Mouse (Mus musculus): ENCODE measurements around the gene Peli1.
"Not testable (repeated sequence)": the region's sequence is repeated elsewhere in the genome, so short reads cannot be mapped to it uniquely, and the experiment has no call there.

Peli1 gene

DNA sequence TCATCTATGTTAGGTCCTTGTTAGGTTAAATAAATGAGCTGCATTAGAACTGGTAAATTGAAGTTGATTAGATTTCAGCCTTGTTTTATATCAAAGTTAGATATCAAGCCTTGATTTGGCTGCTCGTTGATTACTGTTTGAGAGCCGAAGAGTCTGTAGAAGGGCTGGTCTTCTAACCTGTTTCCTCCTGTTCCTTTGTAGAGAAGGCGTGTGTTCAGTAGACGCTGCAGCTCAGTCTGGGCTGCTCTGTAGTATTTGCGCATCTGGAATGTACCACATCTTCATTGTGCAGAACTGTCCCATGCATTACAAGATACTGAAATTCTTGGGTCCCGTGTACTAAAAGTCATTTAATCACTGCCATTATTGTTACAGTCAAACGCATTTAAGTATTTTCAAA, 50.2 kb downstream of the Peli1 start:
- DNase-seq (ENCODE audit: extremely low spot score, low read depth, low spot score), result no peak

DNA sequence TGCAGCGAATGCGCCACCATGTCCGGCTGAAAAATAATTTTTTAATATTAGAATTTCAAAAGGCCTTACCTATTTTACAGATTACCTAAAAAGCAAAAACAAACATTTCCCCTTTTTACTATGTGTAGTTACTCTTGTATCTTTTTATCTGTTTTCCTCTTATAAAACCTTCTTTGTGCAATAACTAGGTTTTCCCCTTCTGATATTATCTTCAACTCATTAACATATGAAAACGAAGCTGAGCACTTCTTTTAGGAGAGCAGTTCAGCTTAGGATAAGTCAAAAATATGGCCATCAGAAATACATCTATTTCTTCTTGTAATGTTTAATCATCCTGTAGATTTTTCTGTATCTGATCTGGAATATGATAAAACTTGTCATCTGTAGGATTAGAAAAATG, 50.7 kb downstream of the Peli1 start:
- no peak for DNase-seq (ENCODE audit: extremely low spot score, low read depth, low spot score)

DNA sequence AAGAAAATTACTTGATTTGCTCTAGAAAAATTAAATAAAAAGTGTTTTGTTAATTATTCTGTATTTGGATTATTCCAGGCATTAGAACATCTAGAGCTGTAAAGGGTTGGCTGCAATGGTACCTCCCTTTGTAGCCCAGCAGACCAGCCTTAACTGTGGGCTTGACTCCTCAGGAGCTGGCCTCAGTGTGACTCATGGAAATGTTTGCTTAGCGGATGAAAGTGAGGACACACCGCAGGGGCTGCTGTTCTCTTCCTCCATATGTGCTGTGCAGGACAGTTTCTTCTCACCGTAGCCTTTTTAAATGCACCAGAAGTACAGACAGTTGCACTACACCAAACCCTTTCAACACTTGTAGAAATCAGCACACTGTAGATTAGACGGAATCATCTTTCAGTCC, 58.4 kb downstream of the Peli1 start:
- no peak for DNase-seq (ENCODE audit: extremely low spot score, low read depth, low spot score)

DNA sequence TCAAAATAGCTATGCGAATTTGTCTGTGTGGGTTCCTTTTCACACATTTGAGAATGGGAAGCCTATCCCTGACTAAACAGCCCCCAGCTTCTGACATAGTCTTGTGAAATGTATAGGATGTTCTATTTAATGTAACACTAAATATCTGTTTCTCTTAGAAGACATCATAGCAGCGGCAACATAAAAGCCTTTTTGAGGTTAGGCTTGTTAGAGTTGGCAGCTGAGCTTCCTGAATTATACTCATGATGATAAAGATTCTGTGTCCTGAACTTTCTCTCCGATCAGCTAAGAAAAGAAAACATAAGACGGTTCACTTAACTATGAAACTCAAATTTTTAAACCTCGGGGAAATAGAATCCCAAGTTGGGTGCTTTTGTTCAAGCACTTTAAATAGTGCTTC, 59.2 kb downstream of the Peli1 start:
- no peak for DNase-seq (ENCODE audit: extremely low spot score, low read depth, low spot score)

DNA sequence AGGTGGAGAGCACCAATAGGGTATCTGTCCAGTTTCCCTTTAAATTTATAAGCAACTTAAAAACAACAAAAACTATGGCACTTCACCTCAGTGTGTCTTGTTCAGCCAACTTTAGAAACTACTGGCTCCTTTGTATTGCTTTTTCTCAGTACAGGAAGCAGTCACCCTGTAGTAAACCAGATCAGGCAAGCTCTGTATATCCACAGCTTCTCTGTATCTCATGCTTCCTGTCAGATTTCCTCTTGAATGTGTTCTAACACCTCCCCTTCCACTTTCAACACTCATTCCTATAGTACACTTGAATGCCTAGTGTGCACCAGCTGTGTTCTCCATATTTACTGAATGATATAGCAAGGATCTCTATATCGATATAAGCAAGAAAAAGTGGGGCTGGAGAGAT, 60.6 kb downstream of the Peli1 start:
- no peak for DNase-seq (ENCODE audit: extremely low spot score, low read depth, low spot score)

DNA sequence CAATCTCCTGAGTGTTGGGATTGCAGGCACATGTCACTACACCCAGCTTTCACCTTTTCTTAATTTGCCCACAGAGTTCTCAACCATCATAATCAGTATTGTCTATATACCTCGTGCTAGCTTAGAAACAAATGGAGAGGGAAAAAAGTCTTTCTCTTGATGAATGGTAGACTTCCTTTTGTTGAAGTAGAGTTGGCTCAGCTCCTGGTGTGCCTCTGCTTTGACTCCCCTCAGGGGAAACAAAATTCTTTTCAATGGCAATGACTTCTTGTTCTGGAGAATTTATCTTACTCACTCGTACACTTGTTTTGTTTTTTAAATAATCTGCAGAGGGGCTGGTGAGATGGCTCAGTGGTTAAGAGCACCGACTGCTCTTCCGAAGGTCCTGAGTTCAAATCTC, 62.0 kb downstream of the Peli1 start:
- no peak for DNase-seq (ENCODE audit: extremely low spot score, low read depth, low spot score)

DNA sequence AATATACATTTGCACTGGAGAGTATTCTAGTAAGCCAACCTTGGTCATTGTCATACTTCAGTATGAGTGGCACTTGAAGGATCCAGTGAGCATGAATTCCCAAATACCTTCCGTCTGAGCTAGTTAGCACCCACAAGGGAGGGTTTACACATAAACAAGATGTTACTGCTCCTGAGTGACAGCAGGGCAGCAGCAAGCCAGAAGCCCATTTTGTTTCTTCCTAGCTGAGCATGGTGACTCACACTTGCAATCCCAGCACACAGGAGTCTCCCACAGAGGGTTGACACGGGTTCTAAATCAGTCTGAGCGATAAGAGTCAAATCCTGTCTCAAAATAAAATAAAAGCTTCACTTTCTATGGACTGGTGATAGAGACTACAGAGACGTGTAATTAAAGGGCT, 66.5 kb downstream of the Peli1 start:
- no peak for DNase-seq (ENCODE audit: extremely low spot score, low read depth, low spot score)

DNA sequence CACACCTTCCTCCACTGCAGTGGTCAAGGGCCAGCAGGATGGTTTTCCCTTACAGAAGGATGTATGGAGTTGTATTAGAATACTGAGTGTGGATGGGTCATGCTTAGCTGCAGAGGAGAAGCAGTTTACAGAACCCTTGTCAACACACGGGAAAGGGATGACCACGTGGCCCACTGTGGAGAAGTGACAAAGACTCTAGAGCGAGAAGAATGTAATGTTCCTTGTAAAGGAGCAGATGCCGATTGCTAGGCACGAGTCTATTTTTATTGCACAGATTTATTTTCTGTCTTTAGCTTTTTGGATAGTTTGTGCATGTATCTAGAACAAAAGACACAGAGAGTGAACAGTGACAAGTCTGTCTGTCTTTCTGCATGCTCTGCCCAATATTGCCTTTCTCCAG, 71.0 kb downstream of the Peli1 start:
- DNase-seq (ENCODE audit: extremely low spot score, low read depth, low spot score), result no peak

DNA sequence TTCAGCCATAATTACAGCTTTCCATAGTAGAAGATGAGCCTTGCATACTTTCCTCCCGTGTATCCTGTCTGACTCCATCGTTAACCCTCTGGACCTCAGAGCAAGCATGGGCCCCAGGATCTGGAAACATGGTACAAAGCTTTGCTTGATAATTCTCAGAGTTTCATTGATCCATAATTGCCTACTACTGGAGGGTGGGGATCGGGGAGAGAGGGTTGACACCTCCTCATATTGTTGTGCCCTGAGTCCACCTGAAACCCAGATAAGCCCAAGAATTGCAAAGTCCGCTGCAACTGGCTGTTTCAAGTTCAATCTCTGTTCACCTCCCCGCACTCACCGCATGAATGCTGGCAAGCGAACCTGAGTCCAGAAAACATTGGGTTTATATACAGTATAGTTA, 72.1 kb downstream of the Peli1 start:
- DNase-seq (ENCODE audit: extremely low spot score, low read depth, low spot score), result no peak

DNA sequence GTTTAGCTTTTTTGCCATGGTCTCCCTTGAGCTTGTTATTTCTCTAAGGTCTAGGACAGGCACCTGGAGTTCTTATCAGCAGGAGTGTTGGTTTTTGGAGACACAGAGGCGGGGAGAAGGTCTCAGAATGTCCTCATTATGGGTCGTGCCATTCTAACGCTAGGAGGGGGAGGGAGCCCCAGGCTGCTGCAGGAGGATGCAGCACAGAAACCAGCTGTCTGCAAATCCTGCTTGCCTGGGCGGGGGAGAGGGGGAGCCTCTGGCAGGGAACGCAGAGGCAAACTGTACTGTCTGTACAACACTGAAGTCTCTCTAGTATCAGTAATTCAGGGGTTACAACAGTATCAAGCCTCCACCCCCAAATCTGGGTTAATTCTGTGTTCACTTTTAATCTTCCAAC, 72.6 kb downstream of the Peli1 start:
- no peak for DNase-seq (ENCODE audit: extremely low spot score, low read depth, low spot score)

DNA sequence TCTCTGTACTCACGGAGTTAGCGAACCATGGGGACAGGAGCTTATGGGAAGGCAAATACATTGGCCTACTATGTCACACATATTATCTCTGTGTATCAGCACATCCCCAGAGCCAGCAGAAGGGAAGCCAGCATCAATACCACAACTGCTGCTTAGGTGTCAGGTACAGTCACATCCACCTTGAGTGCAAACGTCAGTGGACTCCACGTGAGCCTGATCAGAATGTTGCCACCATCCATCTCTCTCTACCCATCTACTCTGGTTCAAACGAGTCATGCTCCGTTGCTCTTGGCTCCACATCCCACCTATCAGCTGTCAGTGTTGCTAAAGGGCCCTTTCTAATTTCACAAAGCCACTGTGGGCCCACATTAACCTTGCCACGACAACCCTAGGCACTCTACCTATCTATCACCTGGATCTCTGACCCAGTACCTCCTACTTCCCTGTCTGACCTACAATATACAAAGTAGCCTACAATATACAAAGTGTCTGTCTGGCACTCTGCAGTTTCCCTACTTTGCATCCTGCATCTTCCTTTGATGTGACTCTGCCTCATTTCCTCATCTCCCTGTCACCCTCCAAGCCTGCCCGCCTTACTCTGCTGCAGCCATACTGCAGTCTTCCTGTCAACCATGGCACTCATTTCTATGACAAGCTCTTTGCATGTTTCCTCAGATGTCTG, 73.4 kb downstream of the Peli1 start:
- no peak for DNase-seq (ENCODE audit: extremely low spot score, low read depth, low spot score)

DNA sequence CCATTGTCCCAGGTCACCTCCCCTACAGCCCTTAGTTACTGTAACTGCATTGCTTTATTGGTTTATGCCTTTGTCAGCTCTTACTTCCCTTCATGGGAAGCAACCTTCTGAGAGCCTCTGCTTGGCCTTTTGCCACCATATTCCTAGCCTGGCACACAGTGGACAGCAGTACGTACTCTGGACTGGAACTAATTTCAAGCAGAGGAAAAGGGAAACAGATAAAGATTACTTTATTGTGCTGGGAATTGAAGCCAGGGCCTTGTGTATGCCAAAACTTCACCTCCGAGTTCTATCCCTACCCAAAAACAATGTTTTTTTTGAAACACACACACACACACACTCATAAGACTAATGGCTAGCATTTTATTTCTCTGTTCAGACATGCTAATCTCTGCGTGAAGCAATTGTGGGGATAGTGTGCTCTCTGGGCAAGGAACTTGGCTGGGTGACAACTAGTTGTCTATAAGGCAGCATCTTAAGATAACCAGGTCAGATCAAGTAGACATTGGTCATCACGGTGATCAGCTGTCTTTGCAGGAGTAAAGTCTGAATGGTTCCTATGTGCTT, 74.0 kb downstream of the Peli1 start:
- no peak for DNase-seq (ENCODE audit: extremely low spot score, low read depth, low spot score)

DNA sequence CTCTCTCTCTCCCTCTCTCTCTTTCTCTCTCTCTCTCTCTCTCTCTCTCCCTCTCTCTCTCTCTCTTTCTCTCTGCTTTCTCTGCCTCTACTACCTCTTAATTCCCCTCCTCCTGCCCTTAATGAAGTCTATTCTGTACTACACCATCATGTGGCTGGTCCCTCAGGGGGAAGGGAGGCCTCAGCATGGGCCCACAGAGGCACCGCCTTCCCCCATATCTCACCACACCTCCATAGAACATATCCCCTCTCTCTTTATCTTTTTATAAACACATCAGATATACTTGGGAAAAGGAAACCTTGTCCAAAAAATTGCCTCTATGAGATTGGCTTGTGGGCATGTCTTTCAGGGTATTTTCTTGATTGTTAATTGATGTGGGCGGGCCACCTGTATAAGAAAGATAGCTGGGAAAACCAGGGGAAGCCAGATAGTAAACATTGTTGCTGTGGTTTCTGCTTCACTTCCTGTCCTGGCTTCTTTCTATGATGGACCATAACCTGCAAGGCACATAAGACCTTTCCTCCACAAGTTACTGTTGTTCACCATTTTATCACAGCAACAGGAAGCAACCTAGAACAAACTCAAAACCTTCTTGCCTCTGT, 75.5 kb downstream of the Peli1 start:
- DNase-seq (ENCODE audit: extremely low spot score, low read depth, low spot score), result no peak

DNA sequence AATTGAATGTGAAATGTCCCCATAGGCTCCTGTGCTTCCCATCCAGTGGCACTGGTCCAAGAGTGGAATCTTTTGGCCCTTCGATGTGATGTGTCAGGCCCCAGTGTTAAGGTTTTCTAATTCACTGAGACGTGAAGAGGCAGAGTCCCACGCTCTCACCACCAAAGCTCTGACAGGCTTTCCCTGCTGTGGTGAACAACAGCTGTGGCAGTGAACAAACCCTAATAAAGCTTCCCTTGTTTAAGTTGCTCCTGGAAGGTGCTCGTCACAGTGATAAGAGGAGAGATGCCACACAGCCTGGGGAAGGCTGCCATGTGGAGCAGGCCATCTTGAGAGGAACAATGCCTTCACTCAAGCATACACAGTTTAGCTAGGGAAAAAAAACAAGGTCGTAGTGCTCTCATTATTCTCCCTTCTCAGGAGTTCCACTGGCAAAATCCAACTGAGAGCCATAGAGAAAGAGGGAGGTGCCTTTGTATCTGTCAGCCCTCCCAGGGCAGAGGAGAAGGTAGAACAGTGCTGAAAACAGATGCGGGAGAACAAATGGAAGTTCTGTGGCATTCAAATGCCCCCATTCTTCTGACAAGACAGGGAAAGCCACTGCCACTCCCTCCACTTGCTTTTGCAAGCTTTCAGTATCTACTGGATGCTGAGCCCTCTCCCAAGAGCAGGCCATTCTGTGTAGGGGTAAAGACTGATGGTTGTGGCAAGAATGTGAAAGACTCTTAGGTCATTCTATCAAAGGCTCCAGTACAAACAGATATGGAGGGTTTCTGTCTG, 77.9 kb downstream of the Peli1 start:
- no peak for DNase-seq (ENCODE audit: extremely low spot score, low read depth, low spot score)

DNA sequence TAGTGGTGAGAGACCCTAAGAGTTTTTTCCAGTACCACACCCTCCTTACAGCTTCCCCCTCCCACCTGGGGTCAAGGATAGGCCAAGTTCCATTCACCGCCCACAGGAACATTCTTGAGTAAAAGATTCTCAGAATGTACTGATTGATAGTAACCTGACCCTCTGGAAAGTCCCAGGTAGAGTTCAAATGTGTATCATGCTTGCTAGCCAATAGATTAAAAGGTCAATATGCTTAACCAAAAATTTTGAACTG, 78.4 kb downstream of the Peli1 start:
- DNase-seq (ENCODE audit: extremely low spot score, low read depth, low spot score), result not testable (repeated sequence)

DNA sequence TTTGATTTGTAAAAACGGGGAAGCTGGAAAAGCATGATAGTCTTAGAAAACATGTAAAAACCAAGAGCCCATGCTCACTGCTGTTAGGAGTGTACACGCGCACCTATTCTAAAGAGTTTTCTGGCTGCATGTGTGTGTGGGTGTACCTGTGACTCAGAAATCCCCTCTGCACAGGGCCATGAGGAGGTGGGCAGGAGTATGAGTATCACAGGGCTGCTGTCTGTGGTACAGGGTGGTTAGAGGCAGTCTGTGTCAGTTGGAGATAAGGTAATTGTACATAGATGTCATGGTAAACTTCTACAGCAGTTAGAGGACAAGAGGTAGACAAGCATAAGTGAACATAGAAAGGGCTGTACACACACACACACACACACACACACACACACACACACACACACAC, 81.2 kb downstream of the Peli1 start:
- DNase-seq (ENCODE audit: extremely low spot score, low read depth, low spot score), result no peak

DNA sequence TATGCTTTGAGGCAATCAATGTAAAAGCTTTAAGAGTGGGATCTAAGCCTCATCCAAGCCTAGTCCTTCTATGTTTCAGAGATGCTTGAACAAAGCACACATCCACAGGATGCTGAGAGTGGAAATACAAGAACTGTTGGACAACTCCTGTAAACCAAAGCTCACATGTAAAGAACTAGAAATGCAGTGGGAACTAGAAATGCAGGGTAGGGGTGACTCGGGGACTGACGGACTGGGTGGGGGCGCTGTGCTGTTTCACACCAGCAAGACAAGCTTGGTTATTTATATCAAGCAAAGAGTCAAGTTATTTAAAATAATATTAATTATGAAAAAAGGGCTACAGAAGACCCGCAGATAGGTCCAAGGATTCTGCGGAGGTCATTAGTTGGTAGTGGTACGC, 82.8 kb downstream of the Peli1 start:
- DNase-seq (ENCODE audit: extremely low spot score, low read depth, low spot score), result no peak

DNA sequence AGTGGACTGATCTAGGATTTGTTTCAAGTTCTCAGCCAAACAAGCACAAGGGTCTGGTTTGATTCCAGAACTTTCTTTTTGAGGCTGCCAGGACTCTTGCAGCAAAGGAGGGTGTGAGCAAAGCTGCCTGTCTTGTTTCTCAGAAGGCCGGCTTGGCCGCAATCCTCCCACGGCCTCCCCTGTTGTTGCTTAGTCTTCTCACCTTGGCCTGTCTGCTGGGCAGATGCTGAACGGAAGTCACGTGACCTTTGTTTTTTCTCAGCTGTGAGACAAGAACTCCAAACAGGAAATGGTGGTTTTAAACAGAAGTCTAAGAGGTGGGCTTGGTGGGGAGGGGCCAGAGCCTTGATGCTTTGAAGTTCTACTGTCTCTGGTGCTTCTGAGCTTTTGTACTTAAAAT, 83.3 kb downstream of the Peli1 start:
- no peak for DNase-seq (ENCODE audit: extremely low spot score, low read depth, low spot score)

DNA sequence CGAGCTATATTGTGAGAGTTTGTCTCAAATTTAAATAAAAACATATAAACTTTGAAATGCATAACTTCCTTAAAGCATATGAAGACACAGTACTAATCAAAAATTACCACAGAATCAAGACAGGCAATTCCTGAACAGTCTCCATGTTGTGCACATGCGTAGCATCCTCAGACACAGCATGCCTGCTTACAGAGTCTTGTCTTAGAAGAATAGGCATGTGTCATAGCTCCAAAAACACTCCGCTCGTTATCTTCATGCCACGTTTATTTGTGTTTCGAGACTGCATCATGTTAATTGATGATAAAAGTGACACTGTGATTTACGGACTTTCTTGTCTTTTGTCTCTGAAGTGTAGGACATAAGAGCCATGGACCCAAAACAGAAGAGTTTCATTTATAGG, 84.0 kb downstream of the Peli1 start:
- DNase-seq (ENCODE audit: extremely low spot score, low read depth, low spot score), result no peak

DNA sequence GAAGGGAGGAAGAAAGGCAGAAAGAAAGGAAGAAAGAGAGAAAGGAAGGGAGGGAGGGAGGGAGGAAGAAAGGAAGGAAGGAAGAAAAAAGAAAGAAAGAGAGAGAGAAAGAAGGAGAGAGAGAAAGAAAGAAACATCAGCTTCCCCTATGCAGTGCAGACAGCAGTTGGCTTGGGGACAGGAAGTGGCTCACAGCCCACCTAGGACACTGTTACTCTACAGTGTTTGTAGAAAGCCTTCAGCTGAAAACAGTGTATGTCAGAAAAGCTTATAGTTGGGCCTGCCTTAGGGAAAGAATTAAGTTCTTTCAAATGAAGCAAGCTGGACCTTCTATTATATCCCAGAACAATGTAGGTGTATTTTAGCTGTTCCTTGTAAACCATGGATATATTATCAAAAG, 85.4 kb downstream of the Peli1 start:
- no peak for DNase-seq (ENCODE audit: extremely low spot score, low read depth, low spot score)

DNA sequence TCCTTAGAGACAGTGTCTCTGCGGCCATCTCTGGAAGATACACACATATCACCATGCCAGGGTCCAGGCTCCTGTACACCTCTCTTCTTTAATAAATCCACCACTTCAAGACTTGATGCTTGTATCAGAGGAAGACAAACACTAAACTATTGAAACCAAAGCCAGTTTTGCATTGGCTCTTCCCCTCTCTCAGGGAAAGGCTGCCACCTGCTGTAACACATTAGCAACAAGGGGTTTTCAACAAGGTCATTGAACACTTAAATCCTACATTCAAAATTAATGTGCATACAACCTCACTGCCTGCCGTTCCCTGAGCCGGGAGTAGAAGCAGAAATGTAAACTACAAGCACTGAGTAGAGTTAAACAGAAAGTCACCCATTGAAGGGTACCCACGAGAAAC, 87.3 kb downstream of the Peli1 start:
- no peak for DNase-seq (ENCODE audit: extremely low spot score, low read depth, low spot score)

DNA sequence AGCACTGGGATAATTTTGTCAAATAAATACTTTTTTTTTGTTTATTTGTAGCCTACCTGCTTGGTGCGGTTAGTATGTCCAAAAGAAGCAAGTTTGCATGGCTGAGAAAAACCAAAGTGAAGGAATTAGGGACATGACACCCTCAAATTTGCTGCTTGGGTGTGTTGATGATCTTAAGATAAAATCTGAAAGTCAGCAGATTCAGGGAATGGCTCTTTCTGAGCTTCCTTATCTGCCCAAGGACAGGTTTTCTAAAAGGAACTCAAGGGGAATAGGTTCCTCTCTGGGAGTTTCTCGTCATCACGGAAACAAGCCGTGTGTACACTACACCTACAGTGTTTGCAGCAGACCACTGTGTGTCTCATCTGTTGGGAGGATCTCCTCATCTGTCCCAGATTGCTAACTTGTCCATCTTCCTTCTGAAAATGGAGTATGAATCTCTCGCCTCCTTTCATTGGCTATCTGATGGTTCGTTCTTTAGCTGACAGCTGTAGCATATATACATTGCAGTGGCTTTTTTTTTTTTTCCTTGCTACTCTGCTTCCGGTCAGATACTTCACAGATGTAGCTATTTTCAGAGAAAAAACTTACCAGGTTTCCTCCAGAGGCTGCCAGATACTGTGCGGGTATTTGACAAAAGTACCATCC, 88.0 kb downstream of the Peli1 start:
- no peak for DNase-seq (ENCODE audit: extremely low spot score, low read depth, low spot score)

Data from hindlimb bud, embryonic 11.5 days (tissue).